Mouse (Mus musculus) spleen, postnatal 10 days (tissue): Measurements from ENCODE around the gene Lmod3.
A peak's percentile ranks its signal among the peaks of the same experiment; 100 is the strongest.
"Not testable (repeated sequence)": the region's sequence is repeated elsewhere in the genome, so short reads cannot be mapped to it uniquely, and the experiment has no call there.

Experiments
- DNase-seq, 2 experiments: peaks; one replicate each; pipeline ENCODE4 v3.0.0; 2021 to 2022; ENCODE audit warnings: low spot score in 2 of 2

Lmod3 gene

GRCm38 (mm10) chr6:97276366-97276765, 23.8 kb upstream of the Lmod3 start:
- DNase-seq: no peak

DNA sequence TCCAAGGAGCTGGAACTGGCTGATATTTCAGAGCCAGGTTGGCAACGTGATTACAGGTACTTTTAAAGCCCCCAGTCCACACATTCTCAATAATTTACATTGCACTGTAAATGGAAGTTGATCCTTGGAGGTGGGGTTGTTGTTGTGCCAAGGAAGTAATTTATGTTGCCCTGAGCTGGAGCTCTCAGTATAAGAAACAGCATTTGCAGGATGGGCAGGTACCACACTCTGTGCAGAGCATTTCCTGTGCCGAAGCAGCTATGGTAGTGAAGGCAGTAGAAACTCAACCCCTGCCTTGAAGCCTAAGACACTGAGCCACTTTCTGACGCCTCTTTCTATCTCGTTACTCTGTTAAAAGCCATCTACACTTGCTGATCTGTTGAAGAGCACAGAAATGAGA, 23.2 kb upstream of the Lmod3 start:
- no peak for DNase-seq

GRCm38 (mm10) chr6:97273777-97274176, 21.2 kb upstream of the Lmod3 start:
- DNase-seq: no peak

- DNase-seq: no peak
These were observed 20.6 kb upstream of the Lmod3 start for GRCm38 (mm10) chr6:97273058-97273710.

DNA sequence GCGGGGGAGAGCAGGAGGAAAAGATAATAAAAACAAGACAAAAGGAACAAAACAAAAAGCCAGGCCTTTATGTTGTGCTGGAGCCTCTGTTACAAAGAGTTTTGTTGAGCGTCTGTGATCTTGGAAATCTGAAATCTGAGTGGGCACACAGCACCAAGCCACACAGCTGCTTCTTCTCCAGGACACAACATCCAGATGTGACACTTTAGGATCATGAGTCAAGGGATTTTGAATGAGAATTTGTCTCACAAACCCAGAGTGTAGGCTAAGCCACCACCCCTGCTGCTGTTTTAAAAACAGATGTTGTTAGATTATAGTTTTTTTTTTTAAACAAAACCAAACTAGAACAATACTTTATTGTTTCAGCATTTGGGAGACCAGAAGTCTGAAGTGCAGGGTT, 19.8 kb upstream of the Lmod3 start:
- no peak for DNase-seq

DNA sequence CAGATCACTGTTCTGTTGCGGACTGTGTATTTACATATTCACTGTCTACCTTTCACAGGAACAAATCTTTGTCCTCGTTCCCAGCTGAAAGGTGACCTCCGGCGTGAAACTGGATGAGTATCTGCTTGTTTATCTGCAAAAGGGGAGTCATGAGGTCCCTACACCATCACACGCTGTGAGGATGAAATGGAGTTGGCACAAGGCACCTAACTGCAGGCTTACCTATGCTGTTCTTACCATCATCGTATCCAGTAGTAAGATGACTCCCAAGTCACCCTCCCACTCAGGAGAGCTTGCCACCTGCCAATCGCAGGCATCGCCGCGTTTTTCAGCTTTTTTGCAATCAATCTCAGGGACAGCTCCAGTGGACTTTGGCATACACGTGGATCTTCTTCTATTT, 17.0 kb upstream of the Lmod3 start:
- DNase-seq: no peak

GRCm38 (mm10) chr6:97267132-97267531, 14.6 kb upstream of the Lmod3 start:
- no peak for DNase-seq

- no peak for DNase-seq
These were observed 14.1 kb upstream of the Lmod3 start for GRCm38 (mm10) chr6:97266661-97267060.

GRCm38 (mm10) chr6:97265705-97266104, 13.1 kb upstream of the Lmod3 start:
- no peak for DNase-seq

DNA sequence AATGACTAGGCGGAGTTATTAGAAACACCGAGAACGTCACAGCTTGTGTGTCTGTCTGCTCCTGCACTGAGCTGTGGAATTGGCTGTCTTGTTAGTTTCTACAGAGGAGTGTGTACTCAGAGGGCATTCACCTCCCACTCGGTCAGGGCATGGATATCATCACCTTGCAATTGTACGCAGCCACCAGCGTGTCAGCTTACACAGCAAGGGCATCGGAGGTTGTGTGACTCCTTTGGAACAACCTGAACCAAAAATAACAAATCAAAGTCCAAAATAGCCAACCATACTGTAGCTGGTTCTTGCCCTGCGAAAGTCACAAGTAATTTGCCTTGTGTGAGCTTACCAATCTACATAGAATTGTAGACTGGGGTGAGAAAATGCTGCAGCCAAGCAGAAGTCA, 12.7 kb upstream of the Lmod3 start:
- no peak for DNase-seq

DNA sequence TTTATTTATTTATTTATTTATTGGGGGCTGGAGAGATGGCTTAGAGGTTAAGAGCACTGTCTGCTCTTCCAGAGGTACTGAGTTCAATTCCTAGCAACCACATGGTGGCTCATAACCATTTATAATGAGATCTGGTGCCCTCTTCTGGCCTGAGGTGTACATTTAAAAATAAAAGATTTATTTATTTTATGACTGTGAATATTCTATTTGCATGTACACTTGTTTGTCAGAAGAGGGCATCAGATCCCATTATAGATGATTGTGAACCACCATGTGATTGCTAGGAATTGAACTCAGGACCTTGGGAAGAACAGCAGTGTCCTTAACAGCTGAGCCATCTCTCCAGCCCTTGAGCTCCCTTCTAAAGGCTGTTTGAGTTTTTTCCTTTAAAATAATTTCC, 11.2 kb upstream of the Lmod3 start:
- not testable (repeated sequence) for DNase-seq

- DNase-seq: no peak
These were observed 9.7 kb upstream of the Lmod3 start for GRCm38 (mm10) chr6:97262229-97262628.

DNA sequence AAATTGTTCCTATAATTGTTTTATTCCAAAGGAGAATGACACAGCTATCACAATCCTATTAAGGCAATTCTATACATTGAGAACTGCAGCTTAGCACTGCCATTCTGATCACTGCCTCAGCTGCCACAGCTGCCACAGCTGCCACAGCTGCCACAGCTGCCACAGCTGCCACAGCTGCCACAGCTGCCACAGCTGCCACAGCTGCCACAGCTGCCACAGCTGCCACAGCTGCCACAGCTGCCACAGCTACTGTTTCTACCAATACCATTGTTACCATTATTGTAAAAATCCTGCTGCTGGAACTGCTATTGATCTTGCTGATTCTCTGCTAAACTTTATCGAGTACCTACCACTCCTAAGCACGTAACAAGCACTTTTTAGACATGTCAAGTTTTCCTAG, 7.4 kb upstream of the Lmod3 start:
- not testable (repeated sequence) for DNase-seq

DNA sequence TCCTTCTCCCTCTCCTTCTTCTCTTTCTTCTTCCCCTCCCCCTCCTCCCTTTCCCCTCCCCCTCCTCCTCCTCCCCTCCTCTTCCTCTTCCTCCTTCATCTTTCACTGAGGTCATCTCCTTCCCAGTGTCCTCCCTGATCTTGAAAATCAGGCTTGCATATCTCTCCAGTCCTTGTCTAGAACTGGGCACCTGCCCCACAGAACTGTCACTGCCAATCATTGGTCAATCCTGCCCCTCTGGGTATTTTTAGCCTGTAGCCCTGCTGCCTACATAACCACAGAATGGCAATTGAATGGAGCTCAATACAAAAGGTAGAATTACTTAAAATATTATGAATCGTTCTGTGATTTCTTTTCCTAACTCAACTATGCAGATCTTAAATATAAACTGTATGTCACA, 5.9 kb upstream of the Lmod3 start:
- DNase-seq: no peak

- no peak for DNase-seq
These were observed 473 bp downstream of the Lmod3 start for GRCm38 (mm10) chr6:97252086-97252485.

DNA sequence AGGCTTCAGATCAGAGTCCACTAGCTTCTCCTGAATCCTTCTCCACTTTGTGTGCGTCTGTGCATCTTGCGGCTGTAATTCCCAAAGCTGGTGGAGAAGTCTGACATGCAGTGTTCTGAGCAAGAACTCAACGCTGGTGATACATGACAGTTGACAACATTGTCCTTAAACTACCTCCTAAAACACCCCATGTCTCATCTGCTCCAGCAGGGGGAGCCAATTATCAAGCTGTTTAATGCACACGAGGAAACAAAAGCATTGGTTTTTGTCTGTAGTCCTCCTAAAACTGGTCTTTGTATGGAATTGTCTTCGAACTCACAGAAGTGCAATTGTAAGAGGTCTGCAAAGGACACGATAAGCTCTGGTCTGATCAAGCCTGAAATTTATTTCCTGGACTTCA, 1.6 kb downstream of the Lmod3 start:
- DNase-seq: peak; percentile 10 to 61

GRCm38 (mm10) chr6:97245200-97245599, 7.4 kb downstream of the Lmod3 start:
- no peak for DNase-seq

- DNase-seq: no peak
These were observed 10.0 kb downstream of the Lmod3 start for GRCm38 (mm10) chr6:97242522-97242921.

DNA sequence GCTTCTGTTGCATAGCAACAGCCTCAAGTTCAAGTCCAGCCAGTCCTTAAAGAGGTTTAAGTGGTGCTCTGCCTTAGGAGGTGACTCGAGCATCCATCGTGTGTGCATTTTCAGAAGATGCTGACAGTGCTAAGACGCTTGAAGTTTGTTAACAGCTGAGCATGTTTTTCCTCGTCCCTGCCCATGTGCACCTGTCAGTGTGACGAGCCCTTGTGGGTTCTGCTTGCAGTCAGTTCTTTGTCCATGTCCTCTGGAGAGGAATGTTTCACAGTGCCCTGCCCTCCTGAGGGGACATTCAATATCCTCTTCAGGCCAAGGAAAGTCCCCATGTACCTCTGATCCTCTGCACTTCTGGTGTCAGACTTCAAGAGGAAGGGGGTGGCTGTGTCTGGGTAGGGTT, 12.5 kb downstream of the Lmod3 start:
- no peak for DNase-seq

GRCm38 (mm10) chr6:97239360-97239759, 13.2 kb downstream of the Lmod3 start:
- no peak for DNase-seq

DNA sequence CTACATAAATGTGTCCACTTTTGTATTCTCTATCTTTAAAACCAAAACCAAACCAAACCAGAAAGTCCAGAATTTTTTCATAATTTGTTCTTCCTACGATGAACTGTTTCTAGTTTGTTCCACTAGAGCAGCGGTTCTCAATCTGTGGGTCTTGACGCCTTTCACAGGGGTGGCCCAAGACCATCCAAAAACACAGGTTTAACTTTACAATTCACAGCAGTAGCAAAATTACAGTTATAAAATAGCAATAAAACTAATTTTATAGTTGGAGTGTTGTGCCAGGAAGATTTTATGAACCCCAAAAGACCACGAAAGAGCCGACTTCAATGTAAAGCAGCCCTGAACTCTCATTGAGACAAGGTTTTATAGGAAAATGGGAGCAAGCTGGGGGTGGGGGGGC, 16.5 kb downstream of the Lmod3 start:
- DNase-seq: no peak

DNA sequence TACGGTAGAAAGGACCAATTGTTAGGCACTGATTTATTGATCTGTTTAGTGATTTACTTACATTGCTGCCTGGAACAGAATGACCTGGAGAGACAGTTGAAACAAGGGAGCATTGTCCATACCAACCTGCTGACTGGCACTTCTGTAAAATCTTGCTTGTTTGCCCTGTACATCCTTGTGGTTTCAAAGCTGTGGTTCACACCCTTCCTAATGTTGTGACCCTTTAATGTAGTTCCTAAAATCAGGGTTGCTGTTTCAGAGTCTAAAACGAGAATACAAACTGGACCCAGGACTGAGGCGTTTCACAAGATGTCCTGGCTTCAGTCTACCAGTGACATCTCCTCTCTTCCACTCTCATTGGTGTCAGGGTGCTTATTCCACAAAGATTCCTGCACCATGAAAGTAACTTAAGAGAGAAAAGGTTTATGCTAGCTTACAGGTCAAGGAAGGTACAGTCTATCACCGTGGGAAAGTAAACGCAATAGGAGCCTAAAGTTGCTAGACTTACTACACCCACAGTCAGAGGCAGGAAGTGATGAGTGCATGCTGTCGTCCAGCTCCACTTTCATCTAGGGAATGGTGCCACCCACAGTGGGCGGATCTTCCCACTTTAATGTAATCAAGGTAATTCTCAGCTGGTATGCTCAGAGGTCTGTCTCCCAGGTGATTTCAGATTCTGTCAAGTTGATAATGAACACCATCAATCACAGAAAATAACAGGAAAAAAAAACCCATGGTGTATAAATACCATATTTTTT, 17.5 kb downstream of the Lmod3 start:
- DNase-seq: no peak

- DNase-seq: no peak
These were observed 25.3 kb downstream of the Lmod3 start for GRCm38 (mm10) chr6:97227067-97227847.
